Mouse (Mus musculus): ENCODE results near the gene Slc13a5. TPM values are rescaled to one million over a fixed set of nuclear protein-coding genes. Genes with fewer than 3 reads are reported as not detected.

The Slc13a5 gene
- total and polyA plus RNA-seq, 3 experiments: not detected

DNA sequence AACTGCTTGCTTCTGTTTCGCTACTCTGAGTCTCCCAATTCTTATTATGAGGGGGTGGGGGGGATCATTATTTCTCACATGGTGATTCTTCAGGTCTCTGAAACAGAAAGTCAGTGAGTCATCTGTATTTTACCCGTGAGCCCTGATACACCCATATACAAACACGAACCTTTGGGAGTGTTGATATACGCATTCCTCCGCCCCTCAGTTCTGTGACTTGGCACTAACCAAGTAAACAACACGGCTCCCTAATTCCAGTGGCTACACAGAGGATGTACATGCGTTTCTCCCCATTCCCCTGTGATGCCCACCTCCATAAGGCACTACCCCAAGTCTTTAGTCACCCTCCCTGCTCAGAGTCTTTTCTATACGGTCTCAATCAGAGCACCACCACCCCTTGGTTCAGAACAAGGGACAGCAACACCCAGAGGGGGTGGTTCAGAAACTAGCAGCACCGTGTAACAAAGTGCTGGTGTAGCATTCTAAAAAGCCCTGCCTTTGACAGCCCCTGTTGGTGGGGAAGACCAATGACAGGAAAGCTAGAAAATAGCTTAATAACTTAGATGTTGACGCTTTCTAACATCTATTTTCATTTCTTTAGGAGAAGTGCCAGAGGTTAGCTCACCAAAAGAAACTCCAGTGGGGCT lies 44.5 kb upstream of the Slc13a5 start:
- Histone ChIP-seq H3K36me3 (ENCODE audit: control insufficient read depth in 1 of 2, insufficient read depth in 2 of 2, low read length in 2 of 2) (peaks cover 0 to 23% of the 10 kb centered on the region in 2 experiments; a peak in 2 of 4 replicates), H3K4me3 (ENCODE audit: control insufficient read depth in 1 of 2, insufficient read depth in 1 of 2, low read depth in 2 of 2, low read length in 2 of 2) (no peak overlapping the region)

GRCm38 (mm10) chr11:72310491-72310890 lies 43.5 kb upstream of the Slc13a5 start:
- Histone ChIP-seq H3K9me3 (replicated peaks; ENCODE audit: insufficient read depth, low read length) (no peaks in the 10 kb centered on the region), H3K27me3 (ENCODE audit: control insufficient read depth in 1 of 2, insufficient read depth in 2 of 2, low read length in 2 of 2) (no peaks in the 10 kb centered on the region)
- TF ChIP-seq SMC3 (IDR thresholded peaks at IDR 0.05; ENCODE audit: low read depth, low read length) (no peak), TCF12 (IDR thresholded peaks at IDR 0.05; ENCODE audit: low read depth, low read length) (peak; percentile 77), GATA1 (IDR thresholded peaks at IDR 0.05; ENCODE audit: low read depth, low read length) (peak; percentile 70), EP300 (IDR thresholded peaks at IDR 0.05; ENCODE audit: low read depth in 1 of 2, low read length in 2 of 2) (peak; percentile 77 to 81), ETS1 (IDR thresholded peaks at IDR 0.05; ENCODE audit: low read depth, low read length) (peak; percentile 26; the same call in 1 of the 2 replicates), ZNF384 (IDR thresholded peaks at IDR 0.05; ENCODE audit: low read depth, low read length) (peak; percentile 38; the same call in 1 of the 2 replicates), ZMIZ1 (IDR thresholded peaks at IDR 0.05; ENCODE audit: low read depth, low read length) (no peak), TAL1 (IDR thresholded peaks at IDR 0.05; ENCODE audit: low read length) (0 out of 2 replicates have a peak, but pooled peaks have one; percentile 18), MYB (IDR thresholded peaks at IDR 0.05; ENCODE audit: low read depth, low read length) (peak; percentile 45; the same call in 1 of the 2 replicates), RCOR1 (IDR thresholded peaks at IDR 0.05; ENCODE audit: low read depth, low read length) (peak; percentile 60), JUND (IDR thresholded peaks at IDR 0.05; ENCODE audit: low read depth, low read length) (no peak), HCFC1 (IDR thresholded peaks at IDR 0.05; ENCODE audit: low read depth, low read length) (no peak)

More for the DNA sequence above, 44.5 kb upstream of the Slc13a5 start:
- H3K9ac ChIP-seq (ENCODE audit: control insufficient read depth, low read depth, low read length, poor library complexity, severe bottlenecking): no peak overlapping the region
- H3K79me2 ChIP-seq (ENCODE audit: control insufficient read depth, insufficient read depth, low read length, poor library complexity): no peaks in the 10 kb centered on the region
- no peak overlapping the region for H3K27ac ChIP-seq (ENCODE audit: control insufficient read depth, low read depth, low read length)
- no peaks in the 10 kb centered on the region for H3K9me3 ChIP-seq (replicated peaks; ENCODE audit: insufficient read depth, low read length)
- H3K27me3 ChIP-seq (ENCODE audit: control insufficient read depth in 1 of 2, insufficient read depth in 2 of 2, low read length in 2 of 2): no peaks in the 10 kb centered on the region
- peaks cover 6 to 28% of the 10 kb centered on the region in 2 experiments for H3K4me1 ChIP-seq (ENCODE audit: control insufficient read depth in 1 of 2, insufficient read depth in 2 of 2, low read length in 2 of 2)
- TF ChIP-seq JUND (IDR thresholded peaks at IDR 0.05; ENCODE audit: low read depth, low read length) (no peak), NRF1 (IDR thresholded peaks at IDR 0.05; ENCODE audit: insufficient read depth, low read depth, low read length, poor library complexity, severe bottlenecking) (no peak), BHLHE40 (IDR thresholded peaks at IDR 0.05; ENCODE audit: borderline replicate concordance, low read depth, low read length) (no peak), MEF2A (IDR thresholded peaks at IDR 0.05; ENCODE audit: extremely low read depth, insufficient replicate concordance, low read depth, low read length, poor library complexity, severe bottlenecking) (no peak), GATA1 (IDR thresholded peaks at IDR 0.05; ENCODE audit: low read depth, low read length) (no peak), MAZ (IDR thresholded peaks at IDR 0.05; ENCODE audit: low read depth, low read length) (no peak), ZMIZ1 (IDR thresholded peaks at IDR 0.05; ENCODE audit: low read depth, low read length) (no peak), HCFC1 (IDR thresholded peaks at IDR 0.05; ENCODE audit: low read depth, low read length) (no peak), ZKSCAN1 (IDR thresholded peaks at IDR 0.05; ENCODE audit: low read depth, low read length) (no peak), ZNF384 (IDR thresholded peaks at IDR 0.05; ENCODE audit: low read depth, low read length) (no peak), SIN3A (IDR thresholded peaks at IDR 0.05; ENCODE audit: low read length) (no peak), KAT2A (conservative IDR thresholded peaks at IDR 0.05; ENCODE audit: low read depth, low read length) (no peak), MAX (IDR thresholded peaks at IDR 0.05; ENCODE audit: low read length) (no peak), SMC3 (IDR thresholded peaks at IDR 0.05; ENCODE audit: low read depth, low read length) (no peak), POLR2A (IDR thresholded peaks at IDR 0.05; ENCODE audit: control insufficient read depth in 1 of 2, insufficient read depth in 1 of 2, low read depth in 1 of 2, low read length in 2 of 2, poor library complexity in 1 of 2) (no peak), RCOR1 (IDR thresholded peaks at IDR 0.05; ENCODE audit: low read depth, low read length) (no peak), TAL1 (IDR thresholded peaks at IDR 0.05; ENCODE audit: low read length) (no peak), MYC (IDR thresholded peaks at IDR 0.05; ENCODE audit: low read depth, low read length) (no peak), GABPA (IDR thresholded peaks at IDR 0.05; ENCODE audit: low read depth, low read length) (no peak)
- DNase-seq (ENCODE audit: low read depth, low spot score): peak; percentile 38

More at GRCm38 (mm10) chr11:72310491-72310890, 43.5 kb upstream of the Slc13a5 start:
- no peaks in the 10 kb centered on the region for H3K79me2 ChIP-seq (ENCODE audit: control insufficient read depth, insufficient read depth, low read length, poor library complexity)
- peak; percentile 71 for DNase-seq (ENCODE audit: low read depth, low spot score)
- peaks cover 6 to 31% of the 10 kb centered on the region in 2 experiments for H3K4me1 ChIP-seq (ENCODE audit: control insufficient read depth in 1 of 2, insufficient read depth in 2 of 2, low read length in 2 of 2)
- peaks cover 0 to 23% of the 10 kb centered on the region in 2 experiments; a peak in 2 of 4 replicates for H3K36me3 ChIP-seq (ENCODE audit: control insufficient read depth in 1 of 2, insufficient read depth in 2 of 2, low read length in 2 of 2)
- no peak overlapping the region for H3K27ac ChIP-seq (ENCODE audit: control insufficient read depth, low read depth, low read length)
- H3K4me3 ChIP-seq (ENCODE audit: control insufficient read depth in 1 of 2, insufficient read depth in 1 of 2, low read depth in 2 of 2, low read length in 2 of 2): no peak overlapping the region
- no peak overlapping the region for H3K9ac ChIP-seq (ENCODE audit: control insufficient read depth, low read depth, low read length, poor library complexity, severe bottlenecking)

Data from MEL (cell line).